Mouse (Mus musculus) cerebellum, adult 8-10 months (tissue): Measurements from ENCODE around the gene Rock2.

Experiments
- DNase-seq: peaks from one replicate; pipeline ENCODE4 v3.0.0; 2022

Rock2 gene

GRCm38 (mm10) chr12:16894396-16895220 is at the start of gene Rock2:
Gene Rock2 (plus strand): TSS chr12:16894895.
- peak; percentile 83 for DNase-seq

GRCm38 (mm10) chr12:16847204-16847792 is 47.4 kb upstream of the Rock2 start:
- DNase-seq = no peak

- DNase-seq = no peak
Observed at GRCm38 (mm10) chr12:16848501-16848900, 46.2 kb upstream of the Rock2 start.

GRCm38 (mm10) chr12:16849821-16850220 is 44.9 kb upstream of the Rock2 start:
- no peak for DNase-seq

- DNase-seq = peak; percentile 78
Observed at GRCm38 (mm10) chr12:16850431-16851375, 44.0 kb upstream of the Rock2 start.

GRCm38 (mm10) chr12:16853431-16854165 is 41.1 kb upstream of the Rock2 start:
- peak; percentile 39 for DNase-seq

- peak; percentile 67 for DNase-seq
Observed at GRCm38 (mm10) chr12:16855632-16856305, 38.9 kb upstream of the Rock2 start.

GRCm38 (mm10) chr12:16856306-16856679 is 38.4 kb upstream of the Rock2 start:
- DNase-seq = no peak

- DNase-seq = no peak
Observed at GRCm38 (mm10) chr12:16858081-16858480, 36.6 kb upstream of the Rock2 start.

- no peak for DNase-seq
Observed at GRCm38 (mm10) chr12:16859781-16860180, 34.9 kb upstream of the Rock2 start.

GRCm38 (mm10) chr12:16860533-16860932 is 34.2 kb upstream of the Rock2 start:
- DNase-seq = no peak

- no peak for DNase-seq
Observed at GRCm38 (mm10) chr12:16860961-16861360, 33.7 kb upstream of the Rock2 start.

- DNase-seq = no peak
Observed at GRCm38 (mm10) chr12:16864477-16864876, 30.2 kb upstream of the Rock2 start.

GRCm38 (mm10) chr12:16865871-16866270 is 28.8 kb upstream of the Rock2 start:
- DNase-seq = no peak

GRCm38 (mm10) chr12:16866460-16866859 is 28.2 kb upstream of the Rock2 start:
- DNase-seq = no peak

- no peak for DNase-seq
Observed at GRCm38 (mm10) chr12:16867306-16867705, 27.4 kb upstream of the Rock2 start.

- no peak for DNase-seq
Observed at GRCm38 (mm10) chr12:16868618-16869017, 26.1 kb upstream of the Rock2 start.

- no peak for DNase-seq
Observed at GRCm38 (mm10) chr12:16869091-16869778, 25.5 kb upstream of the Rock2 start.

- DNase-seq = no peak
Observed at GRCm38 (mm10) chr12:16869870-16870404, 24.8 kb upstream of the Rock2 start.

- peak; percentile 70 for DNase-seq
Observed at GRCm38 (mm10) chr12:16870405-16871068, 24.2 kb upstream of the Rock2 start.
